Mouse (Mus musculus): ENCODE measurements around the gene Arhgap24. TPM values are rescaled to one million over a fixed set of nuclear protein-coding genes. Genes with fewer than 3 reads are reported as not detected.

Gene Arhgap24
- total and polyA plus RNA-seq, 3 experiments = 34.7 to 51.6 (median 47.9) TPM

DNA sequence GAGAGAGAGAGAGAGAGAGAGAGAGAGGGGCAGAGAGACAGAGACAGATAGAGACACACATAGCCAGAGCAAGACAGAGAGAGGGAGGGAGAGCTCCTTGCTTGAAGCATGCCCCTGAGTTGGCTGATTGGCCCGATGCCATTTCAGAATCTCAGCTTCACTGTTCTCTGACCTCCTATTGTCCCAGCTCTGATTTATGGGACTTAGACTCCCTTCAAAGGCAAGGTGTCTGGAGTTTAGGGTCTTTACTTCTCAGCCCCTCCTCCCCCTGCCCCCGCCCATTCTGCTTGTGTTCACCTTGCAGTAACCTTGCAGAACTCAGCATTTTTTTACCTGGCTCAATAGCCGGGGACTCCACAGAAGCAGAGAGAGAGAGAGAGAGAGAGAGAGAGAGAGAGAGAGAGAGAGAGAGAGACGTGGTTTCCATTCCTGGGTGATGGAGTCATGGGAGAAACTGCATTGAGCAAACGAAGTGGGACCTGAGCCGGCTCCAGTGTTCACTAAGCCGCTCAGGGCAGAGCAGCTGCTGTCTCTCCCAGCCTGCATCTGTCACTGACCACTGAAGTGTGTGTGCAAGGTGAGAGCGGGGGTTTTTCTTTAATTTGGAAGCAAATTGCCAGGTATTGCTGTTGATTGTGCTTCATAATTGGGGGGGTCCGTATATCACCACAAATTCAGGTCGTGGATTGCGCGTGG is 287.3 kb downstream of the Arhgap24 start:
- in situ Hi-C loops (cut with MboI; ENCODE audit: low pct_ligation_motif_present, low pct_unique_long_range_greater_than_20kb, low sequenced_read_pairs) = no loop called here
- dilution Hi-C loops (cut with MboI; ENCODE audit: extremely low pct_ligation_motif_present, extremely low pct_unique_long_range_greater_than_20kb, low sequenced_read_pairs) = no loop called here
- H3K27me3 ChIP-seq (replicated peaks) = no peaks in the 10 kb centered on the region

GRCm38 (mm10) chr5:102770611-102771010 is 289.4 kb downstream of the Arhgap24 start:
- H3K36me3 ChIP-seq (replicated peaks in 1 of 2; ENCODE audit: control insufficient read depth in 1 of 2, insufficient read depth in 1 of 2, low read length in 1 of 2) = peaks cover 0 to 73% of the 10 kb centered on the region in 2 experiments
- no peak for DNase-seq (ENCODE audit: extremely low read depth)
- dilution Hi-C loops (cut with MboI; ENCODE audit: extremely low pct_ligation_motif_present, extremely low pct_unique_long_range_greater_than_20kb, low sequenced_read_pairs) = no loop called here

More for the DNA sequence above, 287.3 kb downstream of the Arhgap24 start:
- no peak for DNase-seq (ENCODE audit: extremely low read depth)
- H3K9me3 ChIP-seq (replicated peaks; ENCODE audit: low read length) = no peaks in the 10 kb centered on the region
- peaks cover 0 to 72% of the 10 kb centered on the region in 2 experiments for H3K36me3 ChIP-seq (replicated peaks in 1 of 2; ENCODE audit: control insufficient read depth in 1 of 2, insufficient read depth in 1 of 2, low read length in 1 of 2)
- no peak overlapping the region for H3K9ac ChIP-seq (ENCODE audit: insufficient read depth, low read depth)
- no peak overlapping the region for H3K4me3 ChIP-seq (replicated peaks in 1 of 3; ENCODE audit: low read depth in 2 of 3, low read length in 2 of 3, poor library complexity in 1 of 3)
- peaks cover 0 to 10% of the 10 kb centered on the region in 2 experiments; a peak in 2 of 4 replicates for H3K4me1 ChIP-seq (ENCODE audit: control insufficient read depth in 1 of 2, insufficient read depth in 2 of 2)
- no peak overlapping the region for H3K4me2 ChIP-seq (ENCODE audit: insufficient read depth, low read depth, poor library complexity, severe bottlenecking)
- TF ChIP-seq CHD2 (IDR thresholded peaks at IDR 0.05; ENCODE audit: low read length) (no peak), ELF1 (IDR thresholded peaks at IDR 0.05; ENCODE audit: low read depth, low read length) (no peak), CHD1 (IDR thresholded peaks at IDR 0.05; ENCODE audit: low read depth, low read length) (no peak), ZC3H11A (IDR thresholded peaks at IDR 0.05; ENCODE audit: low read depth, low read length) (no peak), ZMIZ1 (IDR thresholded peaks at IDR 0.05; ENCODE audit: low read depth, low read length) (no peak), MEF2A (IDR thresholded peaks at IDR 0.05; ENCODE audit: borderline replicate concordance, low read depth, low read length) (no peak), SIN3A (IDR thresholded peaks at IDR 0.05; ENCODE audit: low read length) (no peak), UBTF (IDR thresholded peaks at IDR 0.05; ENCODE audit: low read depth, low read length) (no peak), IRF4 (IDR thresholded peaks at IDR 0.05; ENCODE audit: low read depth, low read length) (no peak), POLR2AphosphoS2 (IDR thresholded peaks at IDR 0.05; ENCODE audit: low read depth, low read length) (no peak), MXI1 (IDR thresholded peaks at IDR 0.05; ENCODE audit: low read depth, low read length) (no peak), USF2 (conservative IDR thresholded peaks at IDR 0.05; ENCODE audit: low read depth, low read length) (no peak), MAFK (IDR thresholded peaks at IDR 0.05; ENCODE audit: insufficient replicate concordance, low read length) (no peak)
- H3K27ac ChIP-seq (ENCODE audit: insufficient read depth, low read depth) = no peak overlapping the region
- H3K79me2 ChIP-seq (replicated peaks; ENCODE audit: control insufficient read depth, extremely low read depth, insufficient read depth, poor library complexity, severe bottlenecking) = no peaks in the 10 kb centered on the region

More at GRCm38 (mm10) chr5:102770611-102771010, 289.4 kb downstream of the Arhgap24 start:
- Histone ChIP-seq H3K4me2 (ENCODE audit: insufficient read depth, low read depth, poor library complexity, severe bottlenecking) (no peak overlapping the region), H3K27me3 (replicated peaks) (no peaks in the 10 kb centered on the region), H3K4me3 (replicated peaks in 1 of 3; ENCODE audit: low read depth in 2 of 3, low read length in 2 of 3, poor library complexity in 1 of 3) (no peak overlapping the region), H3K9ac (ENCODE audit: insufficient read depth, low read depth) (no peak overlapping the region), H3K79me2 (replicated peaks; ENCODE audit: control insufficient read depth, extremely low read depth, insufficient read depth, poor library complexity, severe bottlenecking) (no peaks in the 10 kb centered on the region), H3K27ac (ENCODE audit: insufficient read depth, low read depth) (no peak overlapping the region), H3K9me3 (replicated peaks; ENCODE audit: low read length) (no peaks in the 10 kb centered on the region), H3K4me1 (ENCODE audit: control insufficient read depth in 1 of 2, insufficient read depth in 2 of 2) (peaks cover 0 to 22% of the 10 kb centered on the region in 2 experiments; a peak in 2 of 4 replicates)
- in situ Hi-C loops (cut with MboI; ENCODE audit: low pct_ligation_motif_present, low pct_unique_long_range_greater_than_20kb, low sequenced_read_pairs) = no loop called here
- TF ChIP-seq MYC (IDR thresholded peaks at IDR 0.05; ENCODE audit: low read depth, low read length) = no peak
- TF ChIP-seq JUN (IDR thresholded peaks at IDR 0.05; ENCODE audit: insufficient read depth, low read depth, low read length) = no peak
- TF ChIP-seq KAT2A (IDR thresholded peaks at IDR 0.05; ENCODE audit: insufficient replicate concordance, low read length) = no peak
- no peak for TF ChIP-seq MXI1 (IDR thresholded peaks at IDR 0.05; ENCODE audit: low read depth, low read length)
- TF ChIP-seq CHD1 (IDR thresholded peaks at IDR 0.05; ENCODE audit: low read depth, low read length) = no peak
